Mouse (Mus musculus): ENCODE measurements at regions not wholly inside any gene's neighbourhood (a gene's known extent, or its start where the extent isn't known, plus 50 kb on each side); places are given as distances from the start of the nearest gene placed in this dataset.

- intact Hi-C loops (cut with DNase I): no loop called here
- DNase-seq (ENCODE audit: low spot score): no peak
Observed at GRCm38 (mm10) chr6:139391307-139391706, 110.5 kb downstream of the Rergl start.

- intact Hi-C loops (cut with DNase I): no loop called here
- no peak for DNase-seq (ENCODE audit: low spot score)
Observed at GRCm38 (mm10) chr6:139350939-139351338, 150.8 kb downstream of the Rergl start.

GRCm38 (mm10) chr6:139325226-139325625 is 176.6 kb downstream of the Rergl start:
- intact Hi-C loops (cut with DNase I): no loop called here

GRCm38 (mm10) chr6:139307651-139308050 is 194.1 kb downstream of the Rergl start:
- DNase-seq (ENCODE audit: low spot score): no peak
- intact Hi-C loops (cut with DNase I): no loop called here

More at GRCm38 (mm10) chr6:139325226-139325625, 176.6 kb downstream of the Rergl start:
- no peak for DNase-seq (ENCODE audit: low spot score)

- intact Hi-C loops (cut with DNase I): no loop called here
- no peak for DNase-seq (ENCODE audit: low spot score)
Observed at GRCm38 (mm10) chr6:139304306-139304705, 197.5 kb downstream of the Rergl start.

- intact Hi-C loops (cut with DNase I): no loop called here
- DNase-seq (ENCODE audit: low spot score): no peak
Observed at GRCm38 (mm10) chr6:139295701-139296100, 206.1 kb downstream of the Rergl start.

GRCm38 (mm10) chr6:139279093-139279492 is 222.7 kb downstream of the Rergl start:
- DNase-seq (ENCODE audit: low spot score): no peak
- intact Hi-C loops (cut with DNase I): no loop called here

GRCm38 (mm10) chr6:139275512-139275911 is 226.3 kb downstream of the Rergl start:
- intact Hi-C loops (cut with DNase I): no loop called here
- no peak for DNase-seq (ENCODE audit: low spot score)

GRCm38 (mm10) chr6:139253704-139254103 is 248.1 kb downstream of the Rergl start:
- no peak for DNase-seq (ENCODE audit: low spot score)
- intact Hi-C loops (cut with DNase I): no loop called here

- DNase-seq (ENCODE audit: low spot score): no peak
- intact Hi-C loops (cut with DNase I): loop anchor here (5.0 kb wide), 1 partner anchor 772 kb away; no protein-coding TSS in a partner anchor
Observed at GRCm38 (mm10) chr6:139248920-139249547, 252.7 kb downstream of the Rergl start.

- DNase-seq (ENCODE audit: low spot score): no peak
- intact Hi-C loops (cut with DNase I): no loop called here
Observed at GRCm38 (mm10) chr6:139226127-139226526, 275.6 kb downstream of the Rergl start.

- DNase-seq (ENCODE audit: low spot score): no peak
- intact Hi-C loops (cut with DNase I): no loop called here
Observed at GRCm38 (mm10) chr6:139214488-139214887, 287.3 kb downstream of the Rergl start.

GRCm38 (mm10) chr6:139210256-139210655 is 291.5 kb downstream of the Rergl start:
- intact Hi-C loops (cut with DNase I): no loop called here
- no peak for DNase-seq (ENCODE audit: low spot score)

- intact Hi-C loops (cut with DNase I): no loop called here
- DNase-seq (ENCODE audit: low spot score): no peak
Observed at GRCm38 (mm10) chr6:139198601-139199000, 303.2 kb downstream of the Rergl start.

- intact Hi-C loops (cut with DNase I): no loop called here
- no peak for DNase-seq (ENCODE audit: low spot score)
Observed at GRCm38 (mm10) chr6:139186431-139186830, 315.3 kb downstream of the Rergl start.

- intact Hi-C loops (cut with DNase I): no loop called here
- no peak for DNase-seq (ENCODE audit: low spot score)
Observed at GRCm38 (mm10) chr6:139160352-139160751, 341.4 kb downstream of the Rergl start.

- intact Hi-C loops (cut with DNase I): no loop called here
- no peak for DNase-seq (ENCODE audit: low spot score)
Observed at GRCm38 (mm10) chr6:139159741-139160140, 342.0 kb downstream of the Rergl start.

- no peak for DNase-seq (ENCODE audit: low spot score)
- intact Hi-C loops (cut with DNase I): no loop called here
Observed at GRCm38 (mm10) chr6:139154802-139155201, 347.0 kb downstream of the Rergl start.

- DNase-seq (ENCODE audit: low spot score): no peak
- intact Hi-C loops (cut with DNase I): no loop called here
Observed at GRCm38 (mm10) chr6:139135693-139136092, 366.1 kb downstream of the Rergl start.

GRCm38 (mm10) chr6:139132083-139132679 is 369.6 kb downstream of the Rergl start:
- intact Hi-C loops (cut with DNase I): no loop called here
- no peak for DNase-seq (ENCODE audit: low spot score)

GRCm38 (mm10) chr6:139108263-139108662 is 393.5 kb downstream of the Rergl start:
- no peak for DNase-seq (ENCODE audit: low spot score)
- intact Hi-C loops (cut with DNase I): no loop called here

GRCm38 (mm10) chr6:139103397-139103796 is 398.4 kb downstream of the Rergl start:
- intact Hi-C loops (cut with DNase I): no loop called here
- DNase-seq (ENCODE audit: low spot score): no peak

Data from heart, postnatal 25 days (tissue).